Mouse (Mus musculus): ENCODE measurements around the gene Foxn2.

DNA sequence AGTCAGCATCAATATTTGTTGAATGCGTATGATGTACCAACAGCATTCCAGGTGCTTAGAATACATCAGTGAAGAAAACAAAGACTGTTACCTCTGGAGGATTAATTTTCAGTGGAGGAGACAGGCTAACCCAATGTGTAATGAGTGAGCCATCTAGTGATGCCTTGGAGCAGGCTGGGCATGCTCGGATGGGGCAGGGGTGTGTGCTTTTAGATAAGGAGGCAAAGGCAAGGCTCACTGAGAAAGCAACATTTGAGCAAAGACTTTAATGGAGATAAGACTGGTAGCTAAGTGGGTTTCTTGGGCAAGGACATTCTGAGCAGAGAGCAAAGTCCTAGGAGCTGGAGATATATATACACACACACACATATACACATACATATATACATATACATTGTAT, 9.8 kb upstream of the Foxn2 start:
- TF ChIP-seq CTCF (IDR thresholded peaks at IDR 0.05; ENCODE audit: borderline replicate concordance, insufficient read depth, low read length) (no peak), POLR2A (IDR thresholded peaks at IDR 0.05; ENCODE audit: low read depth, low read length) (no peak)
